Mouse (Mus musculus) embryonic facial prominence, embryonic 15.5 days (tissue): ENCODE measurements around the gene Ubxn1. TPM values are rescaled to one million over a fixed set of nuclear protein-coding genes. Genes with fewer than 3 reads are reported as not detected.
"Not testable (repeated sequence)": the region's sequence is repeated elsewhere in the genome, so short reads cannot be mapped to it uniquely, and the experiment has no call there.

Experiments
- ATAC-seq: fragments of 200-750 bp; cut with Nextera tagmentation; 2 replicates; pipeline ENCODE4 v1.8.0; 2017; ENCODE audit warnings: low read depth, moderate TSS enrichment; ENCODE audit not compliant: insufficient number of reproducible peaks, low FRiP score, low TSS enrichment
- H3K27ac ChIP-seq: fragments of 300-500 bp; sonication (generic); replicated peaks from 2 replicates; pipeline ENCODE4 v1.5.1; 2015; ENCODE audit warnings: mild to moderate bottlenecking, inconsistent platforms
- H3K27me3 ChIP-seq: fragments of 300-500 bp; sonication (generic); 2 replicates; pipeline ENCODE4 v1.6.1; 2015; ENCODE audit warnings: inconsistent platforms
- H3K36me3 ChIP-seq: fragments of 300-500 bp; sonication (generic); 2 replicates; pipeline ENCODE4 v1.6.1; 2015; ENCODE audit warnings: mild to moderate bottlenecking, inconsistent platforms
- H3K4me1 ChIP-seq: fragments of 300-500 bp; sonication (generic); 2 replicates; pipeline ENCODE4 v1.6.1; 2015; ENCODE audit warnings: inconsistent platforms
- H3K4me2 ChIP-seq: fragments of 300-500 bp; sonication (generic); replicated peaks from 2 replicates; pipeline ENCODE4 v1.6.1; 2015; ENCODE audit warnings: mild to moderate bottlenecking, inconsistent platforms
- H3K4me3 ChIP-seq: fragments of 300-500 bp; sonication (generic); replicated peaks from 2 replicates; pipeline ENCODE4 v1.5.1; 2015; ENCODE audit warnings: mild to moderate bottlenecking, inconsistent platforms
- H3K9ac ChIP-seq: fragments of 300-500 bp; sonication (generic); 2 replicates; pipeline ENCODE4 v1.6.1; 2015; ENCODE audit warnings: inconsistent platforms
- H3K9me3 ChIP-seq: fragments of 300-500 bp; sonication (generic); replicated peaks from 2 replicates; pipeline ENCODE4 v1.6.1; 2016; ENCODE audit warnings: inconsistent platforms
- WGBS: fragments of 180-500 bp; shearing (Covaris S2); methylation state at CpG from one replicate; pipeline ENCODE4 v1.1.7; 2015; 5-methylcytosine and 5-hydroxymethylcytosine counted together
- polyA plus RNA-seq: library from polyadenylated mRNA; unstranded; fragments of >200 nt; fragmentation: Nextera tagmentation; extraction: Ambion mirVana; gene quantifications from 2 replicates; pipeline ENCODE4 v1.2.1, GENCODE M21; 2015

Gene Ubxn1
- polyA plus RNA-seq, 1 experiment from 2014 or later, result 177 TPM

GRCm38 (mm10) chr19:8864265-8864664 lies 7.0 kb upstream of the Ubxn1 start:
- ATAC-seq, result no peak
- Histone ChIP-seq H3K27me3 (no peaks in the 10 kb centered on the region), H3K36me3 (no peaks in the 10 kb centered on the region), H3K4me1 (no peaks in the 10 kb centered on the region), H3K27ac (no peak overlapping the region), H3K4me3 (no peak overlapping the region), H3K9ac (no peak overlapping the region), H3K4me2 (no peak overlapping the region), H3K9me3 (no peaks in the 10 kb centered on the region)
- WGBS, result 83% methylated on average over 6 of the region's 6 CpGs

- 75% methylated on average over 3 of the region's 3 CpGs for WGBS
- peaks cover 25% of the 10 kb centered on the region for H3K36me3 ChIP-seq
- not testable (repeated sequence) for ATAC-seq, H3K4me1 ChIP-seq, H3K9ac ChIP-seq, H3K27me3 ChIP-seq, H3K9me3 ChIP-seq
- H3K4me2 ChIP-seq, result peak overlapping the region; percentile 83; the same call in 1 of the 2 replicates
- peak overlapping the region; percentile 94; the same call in 1 of the 2 replicates for H3K4me3 ChIP-seq
- peak overlapping the region; percentile 84; the same call in 1 of the 2 replicates for H3K27ac ChIP-seq
Observed at GRCm38 (mm10) chr19:8870381-8870780, 915 bp upstream of the Ubxn1 start.

GRCm38 (mm10) chr19:8870838-8871237 lies 458 bp upstream of the Ubxn1 start:
- Histone ChIP-seq H3K27me3 (no peaks in the 10 kb centered on the region), H3K9me3 (no peaks in the 10 kb centered on the region), H3K4me1 (peaks cover 9% of the 10 kb centered on the region), H3K4me2 (peak overlapping the region; percentile 83), H3K9ac (peak overlapping the region; percentile 28; the same call in 1 of the 2 replicates), H3K4me3 (peak overlapping the region; percentile 94), H3K36me3 (peaks cover 29% of the 10 kb centered on the region), H3K27ac (peak overlapping the region; percentile 84)
- 48% methylated on average over 9 of the region's 9 CpGs for WGBS
- no peak for ATAC-seq

GRCm38 (mm10) chr19:8872266-8872840 lies 1.1 kb downstream of the Ubxn1 start:
- Histone ChIP-seq H3K4me2 (peak overlapping the region; percentile 83), H3K4me3 (peak overlapping the region; percentile 94), H3K4me1 (peaks cover 9% of the 10 kb centered on the region), H3K27me3 (no peaks in the 10 kb centered on the region), H3K36me3 (peaks cover 40% of the 10 kb centered on the region), H3K9me3 (no peaks in the 10 kb centered on the region), H3K27ac (0 out of 2 replicates have a peak overlapping the region, but pooled peaks have one; percentile 85), H3K9ac (peak overlapping the region; percentile 96)
- ATAC-seq, result no peak
- WGBS, result 64% methylated on average over 10 of the region's 10 CpGs

GRCm38 (mm10) chr19:8875031-8875430 lies 3.7 kb downstream of the Ubxn1 start:
- no peak overlapping the region for H3K4me2 ChIP-seq
- no peak for ATAC-seq
- H3K4me3 ChIP-seq, result no peak overlapping the region
- WGBS, result 95% methylated on average over 7 of the region's 7 CpGs
- peaks cover 17% of the 10 kb centered on the region for H3K4me1 ChIP-seq
- H3K36me3 ChIP-seq, result peaks cover 45% of the 10 kb centered on the region
- no peaks in the 10 kb centered on the region for H3K9me3 ChIP-seq
- H3K27ac ChIP-seq, result no peak overlapping the region
- no peak overlapping the region for H3K9ac ChIP-seq
- H3K27me3 ChIP-seq, result no peaks in the 10 kb centered on the region

GRCm38 (mm10) chr19:8880311-8881033 lies 9.2 kb downstream of the Ubxn1 start, which contains the start of gene Uqcc3:
Gene Uqcc3 (minus strand): TSS chr19:8880923.
- Histone ChIP-seq H3K36me3 (peaks cover 19% of the 10 kb centered on the region), H3K4me3 (peak within 1 kb of the TSS; percentile 76), H3K4me1 (peaks cover 15% of the 10 kb centered on the region), H3K4me2 (peak within 1 kb of the TSS; percentile 76), H3K27me3 (no peaks in the 10 kb centered on the region), H3K9me3 (no peaks in the 10 kb centered on the region), H3K9ac (peak within 1 kb of the TSS; percentile 86), H3K27ac (peak within 1 kb of the TSS; percentile 90)
- ATAC-seq, result peak; percentile 96
- under 1% methylated on average over 42 of the region's 42 CpGs for WGBS

GRCm38 (mm10) chr19:8881034-8881392 lies 9.7 kb downstream of the Ubxn1 start:
- Histone ChIP-seq H3K4me1 (peaks cover 15% of the 10 kb centered on the region), H3K27ac (peak overlapping the region; percentile 90; the same call in 1 of the 2 replicates), H3K9me3 (no peaks in the 10 kb centered on the region), H3K9ac (peak overlapping the region; percentile 86), H3K27me3 (no peaks in the 10 kb centered on the region), H3K4me3 (peak overlapping the region; percentile 76), H3K4me2 (peak overlapping the region; percentile 76), H3K36me3 (peaks cover 14% of the 10 kb centered on the region)
- 9% methylated on average over 3 of the region's 3 CpGs for WGBS
- no peak for ATAC-seq

- 74% methylated on average over 3 of the region's 3 CpGs for WGBS
- H3K4me3 ChIP-seq, result no peak within 1 kb of the TSS
- H3K9me3 ChIP-seq, result no peaks in the 10 kb centered on the region
Observed at GRCm38 (mm10) chr19:8883616-8884015, 12.3 kb downstream of the Ubxn1 start, which contains the start of the genes Lbhd1 and Gm49403. Gene Lbhd1 (plus strand): TSS chr19:8883732. Gene Gm49403 (plus strand): TSS chr19:8883930.

GRCm38 (mm10) chr19:8886916-8887584 lies 15.8 kb downstream of the Ubxn1 start:
- Histone ChIP-seq H3K27ac (peak overlapping the region; percentile 88), H3K9ac (no peak overlapping the region; the same call in 1 of the 2 replicates), H3K9me3 (no peaks in the 10 kb centered on the region), H3K4me1 (peaks cover 18% of the 10 kb centered on the region), H3K27me3 (no peaks in the 10 kb centered on the region), H3K36me3 (peaks cover 15% of the 10 kb centered on the region), H3K4me3 (no peak overlapping the region), H3K4me2 (peak overlapping the region; percentile 70; the same call in 1 of the 2 replicates)
- no peak for ATAC-seq
- 44% methylated on average over 1 of the region's 1 CpGs for WGBS

More at GRCm38 (mm10) chr19:8883616-8884015, 12.3 kb downstream of the Ubxn1 start, which contains the start of the genes Lbhd1 and Gm49403:
- no peaks in the 10 kb centered on the region for H3K27me3 ChIP-seq
- no peak within 1 kb of the TSS for H3K9ac ChIP-seq
- no peak within 1 kb of the TSS for H3K4me2 ChIP-seq
- ATAC-seq, result no peak
- H3K4me1 ChIP-seq, result peaks cover 26% of the 10 kb centered on the region
- H3K36me3 ChIP-seq, result no peaks in the 10 kb centered on the region
- no peak within 1 kb of the TSS for H3K27ac ChIP-seq

- Histone ChIP-seq H3K4me3 (peak overlapping the region; percentile 70), H3K9ac (peak overlapping the region; percentile 89), H3K4me1 (peaks cover 18% of the 10 kb centered on the region), H3K36me3 (peaks cover 15% of the 10 kb centered on the region), H3K4me2 (peak overlapping the region; percentile 70), H3K27ac (peak overlapping the region; percentile 88), H3K9me3 (no peaks in the 10 kb centered on the region), H3K27me3 (no peaks in the 10 kb centered on the region)
- ATAC-seq, result no peak
- WGBS, result 13% methylated on average over 19 of the region's 19 CpGs
Observed at GRCm38 (mm10) chr19:8887585-8888463, 16.5 kb downstream of the Ubxn1 start.
